Mouse (Mus musculus): ENCODE measurements around the gene Ckmt2. TPM values are rescaled to one million over a fixed set of nuclear protein-coding genes. Genes with fewer than 3 reads are reported as not detected.

Ckmt2 gene
- polyA plus RNA-seq, 1 experiment, result not detected

- Histone ChIP-seq H3K4me3 (replicated peaks) (no peak overlapping the region), H3K36me3 (replicated peaks; ENCODE audit: low read length) (no peaks in the 10 kb centered on the region), H3K9me3 (peaks cover 14% of the 10 kb centered on the region), H3K4me1 (peaks cover 11% of the 10 kb centered on the region; the same call in 1 of the 2 replicates), H3K27me3 (replicated peaks) (peaks cover 30% of the 10 kb centered on the region)
- TF ChIP-seq GATA1 (IDR thresholded peaks at IDR 0.05; ENCODE audit: borderline replicate concordance, low read length), result no peak
- no peak for TF ChIP-seq FLI1 (IDR thresholded peaks at IDR 0.05; ENCODE audit: low read length)
Measured at GRCm38 (mm10) chr13:91908202-91908980, 31.7 kb upstream of the Ckmt2 start.

- Histone ChIP-seq H3K27me3 (replicated peaks) (peaks cover 19% of the 10 kb centered on the region), H3K9me3 (peaks cover 10% of the 10 kb centered on the region), H3K4me1 (peaks cover 9% of the 10 kb centered on the region; the same call in 1 of the 2 replicates), H3K4me3 (replicated peaks) (no peak overlapping the region), H3K36me3 (replicated peaks; ENCODE audit: low read length) (no peaks in the 10 kb centered on the region)
- no peak for TF ChIP-seq GATA1 (IDR thresholded peaks at IDR 0.05; ENCODE audit: borderline replicate concordance, low read length)
- TF ChIP-seq FLI1 (IDR thresholded peaks at IDR 0.05; ENCODE audit: low read length), result no peak
Measured at GRCm38 (mm10) chr13:91906338-91906737, 29.7 kb upstream of the Ckmt2 start.

DNA sequence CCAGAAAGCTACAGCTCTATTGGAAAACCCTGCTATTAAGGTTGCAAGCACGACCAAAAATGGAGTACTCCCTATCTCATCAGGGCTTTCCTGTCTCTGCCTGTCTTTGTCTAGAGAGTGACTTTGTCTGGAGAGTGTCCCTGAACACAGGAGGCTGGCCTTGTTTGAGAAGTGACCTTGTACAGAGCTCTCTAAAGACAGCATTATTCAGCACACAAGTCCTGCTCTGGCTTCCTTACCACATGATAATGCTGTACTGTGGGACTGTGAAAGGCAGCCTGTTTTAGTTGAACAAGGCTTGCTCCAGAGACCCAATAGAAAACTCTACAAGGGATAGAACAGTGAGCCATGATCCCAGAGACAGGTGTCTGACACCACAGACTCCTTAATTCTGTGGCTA is 19.8 kb upstream of the Ckmt2 start:
- H3K36me3 ChIP-seq (replicated peaks; ENCODE audit: low read length), result no peaks in the 10 kb centered on the region
- peaks cover 10% of the 10 kb centered on the region for H3K9me3 ChIP-seq
- H3K4me1 ChIP-seq, result peaks cover 6% of the 10 kb centered on the region
- no peak overlapping the region for H3K4me3 ChIP-seq (replicated peaks)
- H3K27me3 ChIP-seq (replicated peaks), result peaks cover 3% of the 10 kb centered on the region
- TF ChIP-seq FLI1 (IDR thresholded peaks at IDR 0.05; ENCODE audit: low read length) (no peak), GATA1 (IDR thresholded peaks at IDR 0.05; ENCODE audit: borderline replicate concordance, low read length) (no peak)

GRCm38 (mm10) chr13:91893132-91893531 is 16.4 kb upstream of the Ckmt2 start:
- Histone ChIP-seq H3K36me3 (replicated peaks; ENCODE audit: low read length) (no peaks in the 10 kb centered on the region), H3K4me1 (peaks cover 6% of the 10 kb centered on the region), H3K27me3 (replicated peaks) (peaks cover 3% of the 10 kb centered on the region), H3K9me3 (no peaks in the 10 kb centered on the region), H3K4me3 (replicated peaks) (no peak overlapping the region)
- TF ChIP-seq FLI1 (IDR thresholded peaks at IDR 0.05; ENCODE audit: low read length), result no peak
- TF ChIP-seq GATA1 (IDR thresholded peaks at IDR 0.05; ENCODE audit: borderline replicate concordance, low read length), result no peak

- H3K27me3 ChIP-seq (replicated peaks), result peaks cover 3% of the 10 kb centered on the region
Measured at GRCm38 (mm10) chr13:91890031-91890619, 13.4 kb upstream of the Ckmt2 start.

DNA sequence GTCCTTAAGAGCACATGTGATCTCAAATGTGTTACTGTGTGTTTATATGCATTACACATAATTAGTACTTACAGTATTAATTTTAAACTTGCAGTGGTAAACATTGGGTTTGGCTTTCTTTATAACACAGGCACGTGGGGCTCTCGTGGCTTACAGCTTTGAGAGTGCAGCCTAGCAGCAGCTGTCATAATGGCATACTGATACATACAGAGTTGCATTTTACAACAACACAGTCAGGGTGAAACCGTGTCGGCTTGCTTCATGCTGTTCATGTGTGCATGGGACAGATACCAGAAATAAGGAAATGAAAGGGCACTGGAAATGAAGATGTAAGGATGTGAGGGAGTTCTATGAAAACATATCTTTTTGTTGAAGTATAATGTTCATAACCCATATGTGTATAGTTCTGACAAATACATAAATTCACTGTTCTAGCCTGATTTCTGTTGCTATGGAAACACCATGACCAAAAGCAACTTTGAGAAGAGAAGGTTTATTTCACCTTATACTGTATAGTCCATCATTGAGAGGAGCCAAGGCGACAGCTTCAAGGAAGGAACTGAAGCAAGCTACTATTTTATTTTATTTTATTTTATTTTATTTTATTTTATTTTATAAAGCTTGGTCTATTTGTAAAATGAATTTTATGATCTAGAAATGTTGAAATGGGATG is 8.2 kb upstream of the Ckmt2 start:
- H3K9me3 ChIP-seq, result 0 out of 2 replicates have a peak, but pooled peaks cover 5% of the 10 kb centered on the region
- H3K4me3 ChIP-seq (replicated peaks), result no peak overlapping the region
- no peak for TF ChIP-seq GATA1 (IDR thresholded peaks at IDR 0.05; ENCODE audit: borderline replicate concordance, low read length)
- TF ChIP-seq FLI1 (IDR thresholded peaks at IDR 0.05; ENCODE audit: low read length), result no peak
- H3K36me3 ChIP-seq (replicated peaks; ENCODE audit: low read length), result no peaks in the 10 kb centered on the region
- H3K4me1 ChIP-seq, result no peaks in the 10 kb centered on the region
- H3K27me3 ChIP-seq (replicated peaks), result no peaks in the 10 kb centered on the region

More at GRCm38 (mm10) chr13:91890031-91890619, 13.4 kb upstream of the Ckmt2 start:
- no peaks in the 10 kb centered on the region for H3K36me3 ChIP-seq (replicated peaks; ENCODE audit: low read length)
- H3K4me1 ChIP-seq, result peaks cover 3% of the 10 kb centered on the region; the same call in 1 of the 2 replicates
- H3K4me3 ChIP-seq (replicated peaks), result no peak overlapping the region
- H3K9me3 ChIP-seq, result no peaks in the 10 kb centered on the region
- TF ChIP-seq FLI1 (IDR thresholded peaks at IDR 0.05; ENCODE audit: low read length), result no peak
- TF ChIP-seq GATA1 (IDR thresholded peaks at IDR 0.05; ENCODE audit: borderline replicate concordance, low read length), result no peak

DNA sequence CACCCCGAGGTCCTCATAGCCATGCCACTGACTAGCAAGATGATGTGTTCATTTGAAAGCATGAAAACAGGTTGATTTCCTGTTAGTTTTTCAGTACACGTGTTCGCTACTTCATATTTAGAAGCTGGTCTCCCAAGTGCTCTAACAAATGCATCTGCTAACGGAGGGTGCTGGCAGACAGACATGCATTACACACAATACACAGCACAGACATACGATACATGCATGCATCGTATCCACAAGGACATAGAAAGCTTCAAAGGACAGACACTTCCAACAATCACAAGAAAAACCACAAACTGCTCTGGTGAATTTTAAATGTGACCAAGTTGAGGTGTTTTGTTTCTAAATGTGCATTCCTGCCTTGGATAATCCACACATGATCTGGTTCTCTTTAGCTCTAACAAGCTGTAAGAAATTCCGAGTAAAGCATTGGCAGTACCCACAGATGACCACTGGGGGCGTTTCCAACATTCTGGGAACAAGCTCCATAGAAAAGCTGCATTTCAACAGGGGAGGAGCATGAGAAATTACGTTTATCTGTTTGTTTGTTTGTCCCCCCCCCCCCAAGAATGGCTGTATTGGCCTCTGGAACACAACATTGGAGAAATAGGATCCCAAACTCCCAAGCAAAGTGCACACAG is 5.3 kb upstream of the Ckmt2 start:
- H3K9me3 ChIP-seq, result peaks cover 9% of the 10 kb centered on the region; the same call in 1 of the 2 replicates
- TF ChIP-seq GATA1 (IDR thresholded peaks at IDR 0.05; ENCODE audit: borderline replicate concordance, low read length) (no peak), FLI1 (IDR thresholded peaks at IDR 0.05; ENCODE audit: low read length) (no peak)
- no peaks in the 10 kb centered on the region for H3K36me3 ChIP-seq (replicated peaks; ENCODE audit: low read length)
- H3K4me1 ChIP-seq, result no peaks in the 10 kb centered on the region
- no peaks in the 10 kb centered on the region for H3K27me3 ChIP-seq (replicated peaks)
- H3K4me3 ChIP-seq (replicated peaks), result no peak overlapping the region

GRCm38 (mm10) chr13:91880256-91880655 is 3.6 kb upstream of the Ckmt2 start:
- TF ChIP-seq FLI1 (IDR thresholded peaks at IDR 0.05; ENCODE audit: low read length) (no peak), GATA1 (IDR thresholded peaks at IDR 0.05; ENCODE audit: borderline replicate concordance, low read length) (no peak)
- Histone ChIP-seq H3K4me1 (no peaks in the 10 kb centered on the region), H3K27me3 (replicated peaks) (peaks cover 3% of the 10 kb centered on the region), H3K36me3 (replicated peaks; ENCODE audit: low read length) (no peaks in the 10 kb centered on the region), H3K9me3 (peaks cover 9% of the 10 kb centered on the region; the same call in 1 of the 2 replicates), H3K4me3 (replicated peaks) (no peak overlapping the region)

DNA sequence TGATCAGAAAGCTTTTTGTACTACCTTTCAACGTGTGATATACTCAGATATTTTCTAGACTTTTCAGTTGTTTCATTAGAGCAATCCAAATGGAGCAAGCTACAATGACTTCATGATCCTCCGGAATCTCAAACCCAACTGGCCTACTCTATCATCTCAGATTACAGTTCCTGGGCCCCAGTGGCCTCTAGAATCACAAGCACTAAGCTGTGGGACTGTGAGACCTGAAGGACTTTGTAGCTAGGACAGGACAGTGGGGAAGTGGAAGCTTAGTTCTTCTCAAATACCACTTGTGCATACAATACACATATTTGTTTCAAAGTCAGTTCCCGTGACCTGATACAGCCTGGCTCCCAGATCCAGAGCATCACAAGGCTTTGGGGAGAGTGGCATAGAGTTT is 1.3 kb upstream of the Ckmt2 start:
- no peak overlapping the region for H3K4me3 ChIP-seq (replicated peaks)
- no peaks in the 10 kb centered on the region for H3K4me1 ChIP-seq
- no peaks in the 10 kb centered on the region for H3K36me3 ChIP-seq (replicated peaks; ENCODE audit: low read length)
- peaks cover 9% of the 10 kb centered on the region; the same call in 1 of the 2 replicates for H3K9me3 ChIP-seq
- TF ChIP-seq GATA1 (IDR thresholded peaks at IDR 0.05; ENCODE audit: borderline replicate concordance, low read length) (no peak), FLI1 (IDR thresholded peaks at IDR 0.05; ENCODE audit: low read length) (no peak)
- peaks cover 3% of the 10 kb centered on the region for H3K27me3 ChIP-seq (replicated peaks)
